Mouse (Mus musculus) MEL (cell line): ENCODE measurements around the gene Lancl2. TPM values are rescaled to one million over a fixed set of nuclear protein-coding genes. Genes with fewer than 3 reads are reported as not detected.

ENCODE experiments used
- DNase-seq: peaks from one replicate; pipeline ENCODE4 v3.0.0; 2011; ENCODE audit warnings: low read depth, low spot score
- H3K27ac ChIP-seq: 2 replicates; pipeline ENCODE4 v1.5.1; 2012; ENCODE audit warnings: low read depth, mild to moderate bottlenecking, control low read depth, low read length, moderate library complexity; ENCODE audit not compliant: control insufficient read depth
- H3K27me3 ChIP-seq, 2 experiments: fragments of 150-350 bp in 1 of 2; sonication (generic) in 1 of 2; 2 replicates each; pipeline ENCODE4 v1.6.1; 2012; ENCODE audit warnings: low read length in 2 of 2, mild to moderate bottlenecking in 2 of 2, improper control_type of control experiment in 1 of 2, moderate library complexity in 1 of 2; ENCODE audit not compliant: insufficient read depth in 2 of 2, control insufficient read depth in 1 of 2
- H3K36me3 ChIP-seq, 2 experiments: 2 replicates each; pipeline ENCODE4 v1.6.1; 2012 to 2014; ENCODE audit warnings: low read length in 2 of 2, improper control_type of control experiment in 1 of 2, inconsistent platforms in 1 of 2, mild to moderate bottlenecking in 1 of 2; ENCODE audit not compliant: insufficient read depth in 2 of 2, control insufficient read depth in 1 of 2
- H3K4me1 ChIP-seq, 2 experiments: fragments of 150-350 bp in 1 of 2; sonication (generic) in 1 of 2; 2 replicates each; pipeline ENCODE4 v1.6.1; 2012; ENCODE audit warnings: low read length in 2 of 2, improper control_type of control experiment in 1 of 2, mild to moderate bottlenecking in 1 of 2; ENCODE audit not compliant: insufficient read depth in 2 of 2, control insufficient read depth in 1 of 2
- H3K4me3 ChIP-seq, 2 experiments: fragments of 150-350 bp in 1 of 2; sonication (generic) in 1 of 2; 2 replicates each; pipeline ENCODE4 v1.5.1; 2012; ENCODE audit warnings: low read depth in 2 of 2, low read length in 2 of 2, mild to moderate bottlenecking in 2 of 2, moderate library complexity in 2 of 2, control low read depth in 1 of 2, improper control_type of control experiment in 1 of 2; ENCODE audit not compliant: control insufficient read depth in 1 of 2, insufficient read depth in 1 of 2
- H3K79me2 ChIP-seq: 2 replicates; pipeline ENCODE4 v1.6.1; 2012; ENCODE audit warnings: mild to moderate bottlenecking, low read length, moderate library complexity; ENCODE audit not compliant: control insufficient read depth, poor library complexity, insufficient read depth
- H3K9ac ChIP-seq: 2 replicates; pipeline ENCODE4 v1.6.1; 2012; ENCODE audit warnings: low read depth, mild to moderate bottlenecking, control low read depth, low read length, moderate library complexity; ENCODE audit not compliant: control insufficient read depth, poor library complexity, severe bottlenecking
- H3K9me3 ChIP-seq: fragments of 150-350 bp; sonication (generic); replicated peaks from 2 replicates; pipeline ENCODE4 v1.6.1; 2012; ENCODE audit warnings: mild to moderate bottlenecking, low read length, improper control_type of control experiment, moderate library complexity; ENCODE audit not compliant: insufficient read depth
- CTCF ChIP-seq, 3 experiments: IDR thresholded peaks in 2 of 3; conservative IDR thresholded peaks in 1 of 3; 2 replicates each; pipeline ENCODE4 v1.5.1; 2011 to 2012; ENCODE audit warnings: low read length in 3 of 3, low read depth in 2 of 3, mild to moderate bottlenecking in 2 of 3, improper control_type of control experiment in 1 of 3, inconsistent platforms in 1 of 3, mixed read lengths in 1 of 3, moderate library complexity in 1 of 3; ENCODE audit not compliant: control insufficient read depth in 1 of 3, insufficient read depth in 1 of 3, poor library complexity in 1 of 3, severe bottlenecking in 1 of 3
- E2F4 ChIP-seq: IDR thresholded peaks from 2 replicates; pipeline ENCODE4 v1.6.1; 2011; ENCODE audit warnings: low read depth, low read length, improper control_type of control experiment, borderline replicate concordance
- ELF1 ChIP-seq: IDR thresholded peaks from 2 replicates; pipeline ENCODE4 v1.6.1; 2014; ENCODE audit warnings: low read depth, mild to moderate bottlenecking, inconsistent platforms, low read length, improper control_type of control experiment, moderate library complexity
- EP300 ChIP-seq, 2 experiments: IDR thresholded peaks; 2 replicates each; pipeline ENCODE4 v1.6.1; 2011; ENCODE audit warnings: improper control_type of control experiment in 2 of 2, low read length in 2 of 2, low read depth in 1 of 2, mild to moderate bottlenecking in 1 of 2
- ETS1 ChIP-seq: IDR thresholded peaks from 2 replicates; pipeline ENCODE4 v1.6.1; 2012; ENCODE audit warnings: low read depth, mild to moderate bottlenecking, inconsistent platforms, low read length, improper control_type of control experiment, moderate library complexity
- GATA1 ChIP-seq: IDR thresholded peaks from 2 replicates; pipeline ENCODE4 v1.6.1; 2011; ENCODE audit warnings: low read depth, low read length, improper control_type of control experiment
- HCFC1 ChIP-seq: IDR thresholded peaks from 2 replicates; pipeline ENCODE4 v1.6.1; 2012; ENCODE audit warnings: low read depth, mild to moderate bottlenecking, inconsistent platforms, low read length, improper control_type of control experiment, moderate library complexity
- JUND ChIP-seq: IDR thresholded peaks from 2 replicates; pipeline ENCODE4 v1.6.1; 2011; ENCODE audit warnings: low read depth, mild to moderate bottlenecking, improper control_type of control experiment, low read length
- MAX ChIP-seq: IDR thresholded peaks from 2 replicates; pipeline ENCODE4 v1.6.1; 2011; ENCODE audit warnings: low read length, improper control_type of control experiment
- MEF2A ChIP-seq: IDR thresholded peaks from 2 replicates; pipeline ENCODE4 v1.6.1; 2014; ENCODE audit warnings: low read depth, mild to moderate bottlenecking, inconsistent platforms, low read length, improper control_type of control experiment; ENCODE audit not compliant: poor library complexity, insufficient replicate concordance, severe bottlenecking; ENCODE audit errors: extremely low read depth
- MXI1 ChIP-seq: IDR thresholded peaks from 2 replicates; pipeline ENCODE4 v1.6.1; 2011; ENCODE audit warnings: mild to moderate bottlenecking, low read depth, low read length, improper control_type of control experiment
- MYB ChIP-seq: IDR thresholded peaks from 2 replicates; pipeline ENCODE4 v1.6.1; 2011; ENCODE audit warnings: mild to moderate bottlenecking, low read depth, low read length, improper control_type of control experiment
- POLR2AphosphoS2 ChIP-seq: IDR thresholded peaks from 2 replicates; pipeline ENCODE4 v1.6.1; 2011; ENCODE audit warnings: low read length, improper control_type of control experiment
- POLR2AphosphoS5 ChIP-seq: IDR thresholded peaks from 2 replicates; pipeline ENCODE4 v1.6.1; 2012; ENCODE audit warnings: low read depth, borderline replicate concordance, mild to moderate bottlenecking, inconsistent platforms, low read length, moderate library complexity, mixed read lengths
- RAD21 ChIP-seq: IDR thresholded peaks from 2 replicates; pipeline ENCODE4 v1.6.1; 2011; ENCODE audit warnings: mild to moderate bottlenecking, low read depth, low read length, improper control_type of control experiment
- RCOR1 ChIP-seq: IDR thresholded peaks from 2 replicates; pipeline ENCODE4 v1.6.1; 2012; ENCODE audit warnings: low read depth, mild to moderate bottlenecking, inconsistent platforms, low read length, improper control_type of control experiment
- SIN3A ChIP-seq: IDR thresholded peaks from 2 replicates; pipeline ENCODE4 v1.6.1; 2012; ENCODE audit warnings: low read length, improper control_type of control experiment, inconsistent platforms
- TAL1 ChIP-seq: IDR thresholded peaks from 2 replicates; pipeline ENCODE4 v1.6.1; 2012; ENCODE audit warnings: mild to moderate bottlenecking, inconsistent platforms, low read length, moderate library complexity, mixed read lengths
- TBP ChIP-seq: IDR thresholded peaks from 2 replicates; pipeline ENCODE4 v1.8.0; 2011; ENCODE audit warnings: low read depth, low read length, improper control_type of control experiment
- TCF12 ChIP-seq: IDR thresholded peaks from 2 replicates; pipeline ENCODE4 v1.6.1; 2014; ENCODE audit warnings: low read depth, mild to moderate bottlenecking, inconsistent platforms, low read length, improper control_type of control experiment, moderate library complexity
- UBTF ChIP-seq: IDR thresholded peaks from 2 replicates; pipeline ENCODE4 v1.6.1; 2012; ENCODE audit warnings: low read depth, mild to moderate bottlenecking, inconsistent platforms, low read length, improper control_type of control experiment, moderate library complexity, borderline replicate concordance; ENCODE audit not compliant: insufficient read depth
- USF1 ChIP-seq: IDR thresholded peaks from 2 replicates; pipeline ENCODE4 v1.6.1; 2014; ENCODE audit warnings: low read depth, mild to moderate bottlenecking, inconsistent platforms, low read length, improper control_type of control experiment, moderate library complexity
- USF2 ChIP-seq, 2 experiments: IDR thresholded peaks; 2 replicates each; pipeline ENCODE4 v1.6.1; 2011 to 2012; ENCODE audit warnings: improper control_type of control experiment in 2 of 2, low read length in 2 of 2, borderline replicate concordance in 1 of 2, inconsistent platforms in 1 of 2, low read depth in 1 of 2, mild to moderate bottlenecking in 1 of 2; ENCODE audit not compliant: insufficient read depth in 1 of 2
- ZNF384 ChIP-seq: IDR thresholded peaks from 2 replicates; pipeline ENCODE4 v1.6.1; 2012; ENCODE audit warnings: low read depth, mild to moderate bottlenecking, inconsistent platforms, low read length, improper control_type of control experiment
- polyA plus RNA-seq, 2 experiments: library from polyadenylated mRNA; stranded (reverse) in 1 of 2; unstranded in 1 of 2; fragments of >175 nt in 1 of 2; fragments of >200 nt in 1 of 2; gene quantifications; 2 replicates each; pipeline versions ENCODE4 v1.2.1 to v1.2.4; 2012; ENCODE audit warnings: low replicate concordance in 2 of 2, low read depth in 1 of 2; ENCODE audit not compliant: insufficient read length in 2 of 2, insufficient read depth in 1 of 2, missing spikeins in 1 of 2
- total RNA-seq: library from RNA; depleted of rRNA; stranded (reverse); fragments of 300-350 nt; gene quantifications from 2 replicates; pipeline ENCODE4 v1.2.3, GENCODE M21; 2012

The Lancl2 gene
- total and polyA plus RNA-seq, 3 experiments = 17.7 to 19.6 TPM; not detected in 1

DNA sequence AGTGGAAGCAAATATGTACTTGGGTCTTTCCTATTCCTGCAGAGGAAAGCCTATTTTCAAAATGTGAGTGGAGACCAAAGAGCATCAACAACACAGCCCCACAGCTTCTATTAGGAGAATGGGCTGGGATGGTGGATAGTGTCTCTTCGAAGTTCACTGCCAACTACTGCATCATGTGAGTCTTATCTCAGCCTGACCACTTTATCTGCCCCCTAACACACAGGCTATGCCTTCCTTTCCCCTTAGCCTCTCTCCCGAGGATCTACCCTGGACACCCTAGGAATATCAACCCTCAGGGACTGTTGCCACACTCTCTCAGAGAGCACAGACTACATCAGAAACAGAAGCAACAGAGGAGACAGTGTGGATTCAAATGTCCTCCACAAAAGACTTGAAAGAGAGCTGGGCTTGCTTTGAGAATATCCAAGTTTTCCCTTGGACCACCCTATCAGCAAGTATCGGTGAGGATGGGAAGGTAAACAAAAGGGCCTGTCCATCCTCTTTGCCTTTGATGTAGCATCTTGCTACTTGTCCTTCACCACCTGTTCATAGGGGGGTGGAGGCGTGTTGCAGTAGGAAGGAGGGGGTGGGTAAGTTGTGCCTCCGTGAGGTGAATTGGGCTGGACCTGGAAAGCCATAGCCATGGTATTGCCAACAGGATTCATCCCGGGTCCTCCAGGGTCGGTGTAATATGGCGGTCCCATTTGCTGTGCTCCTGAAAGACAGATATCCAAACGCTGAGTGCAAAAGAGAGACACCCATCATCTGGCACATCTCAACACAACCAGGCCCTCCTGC lies 51.8 kb downstream of the Lancl2 start:
- Histone ChIP-seq H3K9ac (no peak overlapping the region), H3K27me3 (no peaks in the 10 kb centered on the region), H3K27ac (no peak overlapping the region), H3K79me2 (no peaks in the 10 kb centered on the region), H3K9me3 (no peaks in the 10 kb centered on the region), H3K4me1 (peaks cover 3 to 11% of the 10 kb centered on the region in 2 experiments; a peak in 3 of 4 replicates), H3K4me3 (no peak overlapping the region), H3K36me3 (peaks cover 0 to 9% of the 10 kb centered on the region in 2 experiments; a peak in 2 of 4 replicates)
- no peak for TF ChIP-seq ELF1
- TF ChIP-seq GATA1 = peak; percentile 82
- TF ChIP-seq UBTF = no peak
- TF ChIP-seq RAD21 = no peak
- no peak for TF ChIP-seq RCOR1
- 0 out of 2 replicates have a peak, but pooled peaks have one; percentile 42 for TF ChIP-seq ETS1
- peak; percentile 73 for TF ChIP-seq TCF12
- no peak for TF ChIP-seq MEF2A
- TF ChIP-seq MYB = no peak
- TF ChIP-seq MXI1 = no peak
- TF ChIP-seq POLR2AphosphoS5 = no peak
- TF ChIP-seq CTCF (IDR thresholded peaks at IDR 0.05 in 2 of 3, conservative IDR thresholded peaks at IDR 0.05 in 1 of 3; ENCODE audit: control insufficient read depth in 1 of 3, insufficient read depth in 1 of 3, low read depth in 2 of 3, low read length in 3 of 3, poor library complexity in 1 of 3, severe bottlenecking in 1 of 3) = no peak
- no peak for TF ChIP-seq USF1
- TF ChIP-seq SIN3A = no peak
- peak; percentile 69 to 74 for TF ChIP-seq EP300 (IDR thresholded peaks at IDR 0.05; ENCODE audit: low read depth in 1 of 2, low read length in 2 of 2)
- TF ChIP-seq TAL1 = peak; percentile 46
- DNase-seq = peak; percentile 32

DNA sequence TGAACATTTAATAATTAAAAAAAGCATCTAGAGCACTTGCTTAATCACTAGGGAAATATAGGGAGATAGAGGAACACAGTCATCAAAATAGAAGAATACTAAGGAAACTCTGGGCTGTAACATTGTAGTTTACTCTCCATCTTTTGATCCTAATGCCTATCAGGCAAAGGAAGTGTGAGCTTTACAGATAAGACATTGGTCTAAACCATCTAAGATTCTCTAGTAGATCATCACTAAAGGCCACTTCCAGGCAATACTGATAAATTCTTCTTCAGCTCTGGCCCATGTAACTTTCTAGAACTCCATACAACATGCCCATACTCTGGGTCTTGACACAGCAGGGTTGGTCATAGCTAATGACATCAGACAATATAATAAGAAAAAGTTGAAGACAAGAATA lies 60.7 kb downstream of the Lancl2 start:
- Histone ChIP-seq H3K27ac (no peak overlapping the region), H3K4me3 (no peak overlapping the region), H3K36me3 (peaks cover 0 to 45% of the 10 kb centered on the region in 2 experiments; a peak in 2 of 4 replicates), H3K4me1 (peaks cover 32 to 44% of the 10 kb centered on the region in 2 experiments), H3K9ac (no peak overlapping the region), H3K27me3 (no peaks in the 10 kb centered on the region), H3K9me3 (no peaks in the 10 kb centered on the region), H3K79me2 (no peaks in the 10 kb centered on the region)
- TF ChIP-seq MEF2A (no peak), MXI1 (no peak), ETS1 (0 out of 2 replicates have a peak, but pooled peaks have one; percentile 28), MAX (no peak), ZNF384 (no peak), EP300 (IDR thresholded peaks at IDR 0.05; ENCODE audit: low read depth in 1 of 2, low read length in 2 of 2) (peak; percentile 73 to 75; a peak in 3 of 4 replicates), POLR2AphosphoS2 (no peak), RCOR1 (0 out of 2 replicates have a peak, but pooled peaks have one; percentile 17), TCF12 (peak; percentile 82), USF2 (IDR thresholded peaks at IDR 0.05; ENCODE audit: borderline replicate concordance in 1 of 2, insufficient read depth in 1 of 2, low read depth in 1 of 2, low read length in 2 of 2) (no peak), ELF1 (no peak), HCFC1 (no peak), GATA1 (peak; percentile 88), E2F4 (no peak), TBP (no peak), JUND (no peak)
- no peak for DNase-seq
